Mouse (Mus musculus) testis, postnatal 14 days (tissue): Measurements from ENCODE around the gene Adamtsl1.

ENCODE experiments used
- DNase-seq: peaks from one replicate; pipeline ENCODE4 v3.0.0; 2021; ENCODE audit warnings: low spot score

Gene Adamtsl1

GRCm38 (mm10) chr4:85801805-85802204, 287.8 kb downstream of the Adamtsl1 start:
- DNase-seq, result peak; percentile 66

- no peak for DNase-seq
Measured at GRCm38 (mm10) chr4:85814418-85814817, 300.4 kb downstream of the Adamtsl1 start.

- DNase-seq, result no peak
Measured at GRCm38 (mm10) chr4:85818504-85818903, 304.5 kb downstream of the Adamtsl1 start.

GRCm38 (mm10) chr4:85819169-85819568, 305.2 kb downstream of the Adamtsl1 start:
- DNase-seq, result no peak

- DNase-seq, result no peak
Measured at GRCm38 (mm10) chr4:85819921-85820320, 305.9 kb downstream of the Adamtsl1 start.

- DNase-seq, result no peak
Measured at GRCm38 (mm10) chr4:85823952-85824704, 310.2 kb downstream of the Adamtsl1 start.

GRCm38 (mm10) chr4:85824705-85825085, 310.7 kb downstream of the Adamtsl1 start:
- no peak for DNase-seq

GRCm38 (mm10) chr4:85837058-85837457, 323.1 kb downstream of the Adamtsl1 start:
- DNase-seq, result no peak

GRCm38 (mm10) chr4:85837532-85837965, 323.6 kb downstream of the Adamtsl1 start:
- DNase-seq, result no peak

GRCm38 (mm10) chr4:85838031-85838430, 324.1 kb downstream of the Adamtsl1 start:
- no peak for DNase-seq

GRCm38 (mm10) chr4:85842113-85842512, 328.1 kb downstream of the Adamtsl1 start:
- no peak for DNase-seq

- DNase-seq, result no peak
Measured at GRCm38 (mm10) chr4:85844381-85844780, 330.4 kb downstream of the Adamtsl1 start.

GRCm38 (mm10) chr4:85845931-85846330, 332.0 kb downstream of the Adamtsl1 start:
- DNase-seq, result no peak

- no peak for DNase-seq
Measured at GRCm38 (mm10) chr4:85853401-85853800, 339.4 kb downstream of the Adamtsl1 start.

- no peak for DNase-seq
Measured at GRCm38 (mm10) chr4:85854507-85854906, 340.5 kb downstream of the Adamtsl1 start.

- DNase-seq, result no peak
Measured at GRCm38 (mm10) chr4:85879376-85879775, 365.4 kb downstream of the Adamtsl1 start.

GRCm38 (mm10) chr4:85881318-85881717, 367.3 kb downstream of the Adamtsl1 start:
- no peak for DNase-seq

- no peak for DNase-seq
Measured at GRCm38 (mm10) chr4:85884031-85884430, 370.1 kb downstream of the Adamtsl1 start.

- no peak for DNase-seq
Measured at GRCm38 (mm10) chr4:85889877-85890598, 376.1 kb downstream of the Adamtsl1 start.

GRCm38 (mm10) chr4:85901316-85901715, 387.3 kb downstream of the Adamtsl1 start:
- DNase-seq, result no peak

- no peak for DNase-seq
Measured at GRCm38 (mm10) chr4:85904217-85904616, 390.2 kb downstream of the Adamtsl1 start.

- DNase-seq, result no peak
Measured at GRCm38 (mm10) chr4:85916034-85916433, 402.1 kb downstream of the Adamtsl1 start.

- DNase-seq, result no peak
Measured at GRCm38 (mm10) chr4:85918366-85918765, 404.4 kb downstream of the Adamtsl1 start.
